Mouse (Mus musculus) lung, postnatal 25 days (tissue): ENCODE results near the gene Fzd7.
"Not testable (repeated sequence)": the region's sequence is repeated elsewhere in the genome, so short reads cannot be mapped to it uniquely, and the experiment has no call there.

Experiments used
- DNase-seq: peaks from one replicate; pipeline ENCODE4 v3.0.0; 2022; ENCODE audit warnings: low spot score

Gene Fzd7

DNA sequence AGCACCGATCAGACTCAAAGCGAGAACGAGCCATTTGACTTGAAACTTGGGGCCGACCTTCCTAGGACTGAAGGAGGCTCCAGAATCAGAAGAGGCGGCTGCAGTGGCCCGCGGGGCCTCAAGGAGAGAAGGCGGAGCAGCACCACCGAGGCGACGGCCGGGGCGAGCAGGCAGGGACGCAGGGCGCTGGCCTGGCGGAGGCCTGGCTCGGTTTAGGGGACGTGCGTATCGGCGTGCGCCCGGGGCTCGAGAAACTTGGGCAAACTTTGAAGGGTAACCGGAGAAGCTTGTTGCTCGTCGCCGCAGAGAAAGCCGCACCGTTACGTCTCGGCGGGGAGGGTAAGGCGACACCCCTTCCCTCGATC lies at the start of gene Fzd7:
TSS of gene Fzd7 (plus strand) at position 94 of the 365 bp plus-strand sequence.
- no peak for DNase-seq

DNA sequence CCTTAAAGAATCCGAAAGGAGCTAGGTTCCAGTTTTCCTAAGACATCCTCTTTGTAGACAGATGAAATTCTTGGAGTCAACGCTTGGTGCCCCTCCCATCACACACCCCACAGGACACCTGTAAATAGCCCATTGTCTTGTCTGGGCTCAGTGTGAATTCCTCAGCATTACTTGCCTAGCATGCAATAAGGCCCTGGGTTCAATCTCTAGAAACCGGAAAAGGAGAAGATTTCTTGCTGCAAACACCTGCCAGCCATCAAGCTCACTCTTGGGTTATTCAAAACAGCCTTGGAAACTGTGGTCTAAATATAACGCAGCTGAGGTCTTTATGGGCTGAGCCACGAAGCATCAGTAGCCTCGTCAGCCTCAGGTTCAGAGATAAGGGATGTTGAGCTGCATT lies 48.9 kb upstream of the Fzd7 start:
- no peak for DNase-seq

DNA sequence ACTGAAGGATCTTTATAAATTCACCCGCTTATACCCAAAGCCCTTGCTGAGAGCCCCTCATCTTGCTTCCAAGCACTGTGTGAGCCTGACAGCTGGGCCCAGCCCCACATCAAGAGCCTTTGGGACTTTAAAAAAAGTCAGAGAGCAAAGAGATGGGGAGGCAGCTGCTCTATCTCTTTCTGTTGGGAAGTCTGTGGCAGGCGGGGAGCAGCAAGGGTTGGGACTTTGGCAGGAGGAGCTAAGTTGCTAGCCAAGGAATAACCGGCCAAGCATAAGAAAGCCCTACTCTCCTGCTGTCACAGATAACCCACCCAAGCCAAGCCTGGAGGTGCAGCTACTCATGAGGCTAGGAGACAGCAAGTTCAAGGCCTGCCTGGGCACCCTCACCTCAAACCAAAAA lies 48.2 kb upstream of the Fzd7 start:
- no peak for DNase-seq

DNA sequence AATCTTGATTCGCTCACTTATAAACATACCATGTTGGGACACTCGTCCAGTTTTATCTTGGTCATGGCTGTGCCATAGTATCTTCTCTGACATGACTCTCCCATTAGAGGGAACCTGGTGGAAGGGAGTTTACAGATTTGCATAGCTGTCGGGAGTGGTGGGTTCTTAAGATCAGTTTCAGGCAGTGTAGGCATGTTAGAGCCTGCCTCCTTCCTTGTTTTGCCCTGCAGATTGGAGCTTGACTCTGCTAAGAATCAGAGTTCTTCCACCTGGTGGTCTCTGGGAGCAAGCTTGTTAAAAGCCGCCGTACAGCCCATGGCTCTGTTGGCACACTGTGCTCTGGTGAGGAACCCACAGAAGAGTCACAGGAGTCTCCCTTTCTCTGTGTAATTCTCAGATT lies 47.0 kb upstream of the Fzd7 start:
- no peak for DNase-seq

DNA sequence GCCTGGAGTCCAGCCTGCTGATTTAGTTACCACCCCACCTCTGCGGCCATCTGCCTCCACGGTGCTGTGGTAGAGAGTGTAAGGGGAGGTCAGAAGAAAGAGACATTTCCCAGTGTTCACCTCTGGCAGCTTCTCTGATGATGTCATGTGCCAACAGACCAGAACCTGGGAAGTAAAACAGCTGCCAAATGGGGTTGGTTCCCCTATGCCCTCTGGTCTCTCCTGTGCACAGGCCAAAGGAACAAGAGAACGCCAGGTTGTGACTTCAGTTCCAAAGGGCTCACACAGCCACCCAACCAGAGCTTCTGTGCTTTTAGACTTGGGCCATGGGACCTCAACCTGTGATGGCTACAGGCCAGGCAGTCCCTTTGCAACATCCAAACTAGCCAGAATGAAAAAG lies 45.9 kb upstream of the Fzd7 start:
- DNase-seq = no peak

DNA sequence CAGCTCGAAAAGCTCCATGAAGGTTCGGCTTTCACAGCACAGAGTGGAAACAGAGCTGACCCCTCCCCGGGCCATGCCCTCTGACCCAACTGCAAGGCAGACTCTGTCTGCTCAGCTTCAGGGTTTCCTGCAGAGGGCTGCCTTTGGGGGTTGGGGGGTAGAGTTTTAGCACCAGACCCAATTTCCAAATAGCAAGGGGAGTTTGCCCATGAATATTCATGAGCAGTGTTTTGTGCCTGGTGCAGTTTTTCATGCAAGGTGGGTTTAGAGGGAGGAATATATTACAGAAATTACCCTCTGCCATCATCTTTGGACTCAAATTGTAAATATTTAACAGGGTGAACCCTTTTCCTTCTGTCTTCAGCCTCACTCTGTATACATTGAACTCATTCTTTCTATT lies 44.3 kb upstream of the Fzd7 start:
- DNase-seq = no peak

DNA sequence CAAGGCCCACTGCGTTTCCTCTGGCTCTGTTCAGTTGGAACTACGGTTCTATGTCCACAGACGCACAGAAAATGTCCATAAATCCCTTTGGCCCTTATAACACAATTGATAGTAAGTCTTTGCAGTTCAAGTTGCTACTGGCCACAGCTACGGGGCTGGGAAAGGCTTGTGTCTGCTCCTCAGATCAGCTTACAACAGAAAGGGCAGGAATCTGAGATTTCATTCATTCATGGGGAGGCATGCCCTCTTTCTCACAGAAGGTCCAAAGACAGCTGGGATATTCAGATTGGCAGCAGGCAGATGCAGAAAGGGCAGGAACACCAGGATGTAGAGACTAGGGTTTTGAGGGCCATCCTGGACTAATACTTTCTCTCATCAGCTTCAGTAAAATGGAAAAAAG lies 43.9 kb upstream of the Fzd7 start:
- no peak for DNase-seq

DNA sequence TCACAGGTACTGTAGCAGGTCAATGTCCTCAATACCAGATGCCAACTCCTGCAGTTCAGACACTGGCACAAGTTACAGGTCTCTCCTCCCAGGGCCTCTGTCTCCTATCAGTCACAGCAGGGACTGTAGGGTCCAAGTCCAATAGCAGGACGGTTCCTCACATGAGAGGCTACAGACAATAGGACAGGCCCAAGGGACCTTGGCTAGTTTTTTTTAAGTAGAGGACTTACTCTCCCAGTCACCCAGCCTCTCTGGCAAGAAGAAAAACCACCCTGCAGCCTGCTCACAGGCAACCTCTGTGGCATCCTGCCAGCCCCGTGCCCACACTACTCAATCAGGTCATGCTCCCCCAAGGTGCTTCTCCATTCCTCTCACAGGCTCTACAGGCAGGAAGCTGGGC lies 43.0 kb upstream of the Fzd7 start:
- DNase-seq = no peak

DNA sequence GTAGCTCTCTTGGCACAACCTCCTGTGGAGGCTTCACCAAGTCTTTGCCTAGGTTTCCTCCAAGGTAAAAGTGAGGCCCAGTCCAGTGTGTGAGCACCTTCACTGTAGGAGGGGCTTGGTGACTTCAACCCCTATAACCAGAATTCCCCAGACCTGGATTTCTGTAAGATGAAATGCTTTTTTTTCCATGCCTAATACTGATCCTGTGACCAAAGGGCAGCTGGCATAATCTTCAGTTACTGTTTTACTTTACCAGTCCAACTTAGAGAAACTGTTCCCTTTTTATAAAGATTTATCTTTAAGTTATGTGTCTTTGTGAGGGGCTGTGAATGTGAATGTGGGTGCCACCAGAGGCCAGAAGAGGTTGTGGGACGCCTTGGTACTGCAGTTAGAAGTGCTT lies 42.3 kb upstream of the Fzd7 start:
- no peak for DNase-seq

DNA sequence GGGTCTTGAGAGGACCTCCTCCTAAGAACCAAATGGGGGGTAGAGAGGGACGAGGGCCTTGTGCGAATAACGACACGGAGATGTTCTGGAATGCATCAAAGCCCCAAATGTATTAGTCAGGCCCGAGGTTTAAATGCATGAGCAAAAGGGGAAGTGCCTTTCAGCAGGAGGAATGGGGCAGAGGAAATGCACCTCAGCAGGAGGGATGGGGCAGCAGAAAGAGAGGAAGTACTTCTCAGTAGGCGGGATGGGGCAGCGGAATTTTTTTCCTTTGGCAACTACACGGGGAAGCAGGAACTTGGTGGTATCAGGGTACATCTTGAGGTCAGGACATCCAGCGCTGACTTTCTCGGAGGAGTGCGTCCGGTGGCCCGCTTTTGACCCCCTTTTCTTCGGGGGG lies 39.5 kb upstream of the Fzd7 start:
- not testable (repeated sequence) for DNase-seq

DNA sequence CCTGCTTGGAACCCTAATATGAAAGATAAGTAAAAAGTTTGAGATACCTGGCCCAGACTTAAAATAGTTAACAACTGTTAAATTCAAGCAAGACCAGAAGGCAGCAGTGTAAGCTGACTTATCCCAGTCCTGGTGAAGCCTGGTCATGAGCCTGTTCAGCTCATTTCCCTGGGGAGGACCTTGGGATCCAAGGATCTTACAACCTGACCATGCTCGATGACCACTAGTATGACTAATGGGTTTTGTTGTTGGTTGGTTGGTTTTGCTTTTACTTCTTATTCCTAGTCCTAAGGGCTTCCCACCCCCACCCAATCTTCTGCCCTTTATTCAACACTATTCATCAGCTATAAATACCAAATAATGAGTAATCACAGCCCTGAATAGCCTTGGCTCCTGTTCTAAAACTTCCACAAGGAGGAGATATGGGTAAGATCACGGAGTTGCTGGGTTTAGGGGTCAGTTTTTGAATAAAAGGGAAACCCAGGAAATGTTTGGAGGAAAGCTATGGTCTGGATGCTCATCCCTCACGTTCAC lies 38.0 kb upstream of the Fzd7 start:
- DNase-seq = no peak

DNA sequence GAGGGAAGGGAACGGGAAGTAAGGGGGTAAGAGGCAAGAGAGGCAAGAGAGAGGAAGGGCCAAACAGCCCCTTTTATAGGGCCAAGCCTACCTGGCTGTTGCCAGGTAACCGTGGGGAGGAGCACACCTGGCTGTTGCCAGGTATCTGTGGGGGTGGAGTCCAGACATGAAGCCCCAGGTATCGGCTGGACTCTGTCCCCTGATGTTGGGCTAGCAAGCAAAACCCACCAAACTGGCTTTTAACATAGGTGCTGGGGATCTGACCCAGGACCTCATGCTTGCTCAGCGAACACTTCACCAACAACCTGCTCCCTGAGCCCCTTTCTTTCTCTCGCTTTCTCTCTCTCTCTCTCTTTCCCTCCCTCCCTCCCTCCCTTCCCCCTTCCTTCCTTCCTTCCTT lies 37.0 kb upstream of the Fzd7 start:
- no peak for DNase-seq

DNA sequence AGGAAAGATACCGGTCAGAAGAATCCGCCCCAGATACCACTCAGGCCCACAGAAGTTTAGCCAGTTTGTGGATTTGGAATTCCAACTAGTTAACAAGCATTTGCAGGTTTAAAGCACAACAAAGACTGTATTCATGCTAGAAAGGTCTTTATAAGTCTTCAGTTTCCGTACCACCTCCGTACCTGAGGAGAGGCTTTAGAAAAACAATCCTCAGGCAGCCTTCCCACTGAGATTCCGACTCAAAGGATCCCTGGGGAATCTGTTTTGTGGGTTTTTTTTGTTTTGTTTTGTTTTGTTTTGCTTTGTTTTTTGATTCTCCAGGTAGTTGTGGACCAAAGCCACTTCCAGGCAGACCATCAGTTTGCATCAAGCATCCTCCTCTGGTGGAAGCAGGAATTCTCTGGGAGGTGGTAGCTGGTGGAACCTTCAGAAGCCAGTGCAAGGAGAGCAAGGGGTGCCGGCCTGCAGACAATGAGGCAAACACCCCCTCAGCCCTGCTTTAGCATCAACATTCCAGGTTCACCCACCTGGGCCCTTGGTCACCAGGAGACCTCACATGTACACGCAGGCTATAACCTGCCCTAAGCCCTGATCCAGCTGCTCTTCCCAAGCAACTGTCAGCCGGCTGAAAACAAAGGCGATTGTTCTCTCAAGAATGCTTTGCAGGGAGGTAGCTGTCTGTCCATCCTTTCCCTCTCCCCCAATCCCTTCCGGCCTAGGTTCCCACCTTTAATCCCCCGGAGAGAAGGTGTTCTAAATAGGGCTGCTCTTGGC lies 33.5 kb upstream of the Fzd7 start:
- DNase-seq = no peak

DNA sequence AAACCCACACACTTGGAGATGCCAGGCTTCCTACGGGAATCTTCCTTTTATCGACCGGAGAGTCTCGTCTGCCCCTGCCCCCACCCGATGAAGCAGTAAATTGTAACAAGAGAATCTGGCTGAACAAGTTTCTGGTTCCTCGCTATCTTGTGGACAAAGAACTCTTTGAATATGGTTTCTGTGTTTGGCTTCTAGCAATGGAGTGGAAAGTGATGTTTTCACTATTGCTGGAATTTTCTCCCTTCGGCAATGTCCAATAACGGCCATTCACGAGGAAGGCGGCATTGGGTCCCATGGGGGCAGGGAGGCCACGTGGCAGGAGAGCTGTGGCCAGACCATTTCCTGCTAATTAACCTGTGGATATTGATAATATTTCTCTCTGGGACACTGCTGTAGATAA lies 32.8 kb upstream of the Fzd7 start:
- DNase-seq = no peak

DNA sequence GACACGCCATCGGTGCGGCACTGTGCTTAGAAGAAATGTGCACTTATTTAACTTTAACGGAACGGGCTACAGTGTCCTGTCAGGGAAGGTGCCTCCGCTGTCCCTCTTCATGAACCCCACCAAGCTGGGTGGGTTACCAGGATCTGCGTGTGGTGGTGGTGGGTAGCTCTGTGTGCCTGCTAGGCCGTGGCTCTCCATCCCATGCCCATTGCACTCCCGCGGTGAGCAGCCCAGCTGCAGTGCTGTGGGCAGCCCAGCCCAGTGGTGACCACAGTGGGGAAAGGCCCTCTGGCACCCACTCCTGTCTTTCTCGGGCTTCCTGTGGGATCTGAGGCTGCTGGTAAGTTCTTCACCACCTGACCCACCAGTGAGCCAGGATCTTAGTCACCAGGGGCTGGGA lies 31.3 kb upstream of the Fzd7 start:
- DNase-seq = no peak

DNA sequence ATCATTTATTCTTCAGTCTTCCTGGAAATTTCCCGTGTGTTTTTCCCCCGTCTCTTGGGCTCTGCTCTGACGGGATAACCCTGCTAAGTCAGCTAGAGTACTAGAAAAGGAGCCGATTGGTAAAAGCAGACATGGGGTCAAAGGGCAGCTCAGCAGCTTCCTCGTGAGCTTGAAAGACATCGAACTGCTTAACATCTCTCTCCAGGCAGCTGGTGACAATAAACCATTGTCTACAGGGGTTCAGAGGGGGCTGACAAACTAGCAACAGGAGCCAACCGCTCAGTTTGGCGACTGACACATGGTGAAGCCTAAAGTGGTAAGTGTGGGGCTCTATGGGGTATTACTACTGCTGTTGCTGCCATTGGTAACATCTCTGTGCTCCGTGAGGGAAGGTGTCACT lies 30.6 kb upstream of the Fzd7 start:
- no peak for DNase-seq

DNA sequence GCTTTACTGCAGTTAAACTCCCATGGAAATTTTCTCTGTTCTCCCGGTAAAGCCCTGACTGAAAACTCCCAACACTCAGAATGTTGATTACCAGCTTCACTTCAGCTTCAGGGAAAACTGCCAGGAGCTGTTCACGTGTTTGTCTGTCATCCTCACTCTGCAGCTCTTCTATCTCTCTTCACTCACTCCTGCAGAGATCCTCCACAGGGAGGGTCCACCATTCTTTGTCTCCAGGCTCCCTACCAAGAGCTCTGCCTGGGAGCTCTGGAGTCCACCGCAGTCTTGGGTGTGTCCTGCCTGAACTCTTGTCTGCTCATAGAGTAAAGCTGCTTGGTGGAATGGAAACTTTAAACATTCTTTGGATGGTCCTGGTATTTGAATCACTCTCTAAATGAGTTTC lies 25.4 kb upstream of the Fzd7 start:
- no peak for DNase-seq

DNA sequence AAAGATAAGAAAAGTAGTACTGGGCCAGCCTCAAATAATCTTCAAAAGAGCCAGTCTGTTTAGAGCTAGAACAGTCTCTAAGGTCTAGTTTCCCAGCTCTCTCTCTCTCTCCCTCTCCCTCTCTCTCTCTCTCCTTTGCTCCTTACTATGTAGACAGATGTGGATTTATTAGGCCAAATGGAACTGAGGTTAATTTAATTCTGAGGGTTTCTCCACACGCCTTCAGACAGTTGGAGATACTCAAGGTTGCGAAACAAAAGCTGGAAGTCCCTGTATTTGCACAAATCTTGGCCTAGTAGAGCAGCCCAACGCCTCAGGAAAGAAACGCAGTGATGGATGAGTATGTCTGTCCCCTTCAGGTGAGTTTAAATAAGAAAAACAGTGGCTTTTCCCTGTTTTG lies 24.4 kb upstream of the Fzd7 start:
- DNase-seq = peak; percentile 47

DNA sequence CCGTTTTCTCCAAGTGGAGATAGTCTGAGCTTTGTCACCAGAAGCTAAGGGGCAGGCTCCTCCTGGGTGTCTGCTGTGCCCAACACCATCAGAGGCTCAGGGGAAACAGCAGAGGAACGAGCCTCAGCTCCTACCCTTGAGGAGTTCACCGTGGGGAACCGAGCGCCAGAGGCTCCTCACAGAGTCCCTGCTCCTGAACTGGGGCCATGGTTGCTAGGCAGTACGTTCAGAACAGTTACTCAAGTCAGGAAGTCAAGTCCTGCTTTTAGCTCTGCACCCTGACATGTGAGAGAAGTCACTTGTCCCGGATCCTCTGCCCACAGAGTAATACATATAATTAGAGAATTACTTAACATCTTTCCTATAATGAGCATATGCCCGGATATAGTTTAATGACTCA lies 23.3 kb upstream of the Fzd7 start:
- DNase-seq = no peak

DNA sequence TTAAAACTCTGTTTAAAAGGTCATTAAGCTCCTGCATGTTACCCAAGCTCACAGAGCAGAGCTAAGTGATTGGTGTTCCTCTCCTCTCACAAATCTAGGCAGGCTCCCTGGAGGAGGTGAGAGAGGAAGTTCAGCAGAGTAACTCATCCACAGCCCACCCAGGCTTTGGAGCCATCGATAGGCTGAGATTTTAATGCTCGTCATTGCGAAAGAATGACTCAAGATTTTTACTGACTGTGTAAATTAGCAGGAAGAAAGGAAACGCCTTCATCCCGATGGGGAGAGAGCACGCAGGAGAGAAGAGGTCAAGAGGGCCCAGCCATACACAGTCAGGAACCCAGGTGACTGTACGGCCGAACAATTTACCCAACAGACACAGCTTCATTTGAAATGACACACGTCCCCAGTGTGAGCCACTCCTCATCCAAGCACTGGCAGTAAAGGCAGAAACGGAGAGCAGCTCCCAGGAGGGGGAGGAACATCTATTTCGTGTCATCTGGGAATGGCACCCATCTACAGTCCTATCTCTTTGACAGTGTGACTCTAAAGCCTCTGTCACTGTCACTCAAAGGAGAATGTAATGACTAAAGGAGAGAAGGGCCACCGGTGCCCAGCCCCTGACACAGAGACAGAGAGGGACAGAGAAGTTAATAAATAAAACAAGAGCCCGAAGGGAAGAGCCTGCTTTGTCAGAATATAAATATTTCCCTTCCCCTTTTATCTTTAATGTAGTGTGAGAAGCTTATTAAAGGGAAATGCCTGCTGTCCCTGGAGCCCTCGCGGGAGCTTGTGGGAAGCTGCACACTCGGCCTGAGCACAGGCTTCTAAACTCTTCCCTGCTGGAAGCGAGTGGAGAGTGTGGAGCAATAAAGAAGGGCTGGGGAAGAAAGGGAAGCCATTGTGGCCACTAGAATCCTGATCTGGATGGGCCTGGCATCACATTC lies 17.3 kb upstream of the Fzd7 start:
- no peak for DNase-seq

DNA sequence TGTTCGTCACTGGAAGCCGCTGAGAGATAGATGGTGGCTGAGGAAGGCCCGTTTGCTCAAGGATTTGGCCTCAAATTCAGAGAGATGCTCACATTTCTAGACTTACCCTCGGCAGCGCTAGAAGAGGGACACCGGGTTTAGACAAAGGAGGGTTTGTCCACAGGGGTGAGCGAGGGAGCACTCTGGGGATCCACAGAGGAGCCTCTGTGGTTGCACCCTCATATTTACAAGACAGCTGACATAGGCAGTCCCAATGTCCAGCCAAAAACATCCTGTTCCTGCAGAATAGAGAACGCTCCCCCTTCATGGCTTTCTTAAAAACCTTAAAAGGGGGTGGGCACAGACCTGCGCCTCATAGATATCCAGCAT lies 16.6 kb upstream of the Fzd7 start:
- no peak for DNase-seq

DNA sequence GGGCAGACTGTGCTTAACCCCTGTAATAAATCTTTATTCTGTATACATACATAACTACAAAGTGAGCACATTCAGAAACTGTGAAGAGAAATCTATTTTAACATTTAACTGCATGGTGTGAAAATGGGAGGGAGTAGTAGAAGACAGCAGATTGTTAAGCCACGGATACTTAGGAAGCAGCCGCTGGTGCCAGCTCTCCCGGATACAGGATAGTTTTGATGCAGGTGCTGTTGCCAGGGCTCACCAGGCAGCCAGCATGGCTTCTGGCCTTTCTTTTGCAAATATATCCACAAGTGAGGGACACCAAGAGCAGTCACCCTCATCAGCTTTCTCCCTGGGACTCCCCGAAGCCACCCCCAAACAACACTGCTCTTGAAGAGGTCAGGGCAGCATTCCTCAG lies 13.1 kb upstream of the Fzd7 start:
- DNase-seq = no peak

DNA sequence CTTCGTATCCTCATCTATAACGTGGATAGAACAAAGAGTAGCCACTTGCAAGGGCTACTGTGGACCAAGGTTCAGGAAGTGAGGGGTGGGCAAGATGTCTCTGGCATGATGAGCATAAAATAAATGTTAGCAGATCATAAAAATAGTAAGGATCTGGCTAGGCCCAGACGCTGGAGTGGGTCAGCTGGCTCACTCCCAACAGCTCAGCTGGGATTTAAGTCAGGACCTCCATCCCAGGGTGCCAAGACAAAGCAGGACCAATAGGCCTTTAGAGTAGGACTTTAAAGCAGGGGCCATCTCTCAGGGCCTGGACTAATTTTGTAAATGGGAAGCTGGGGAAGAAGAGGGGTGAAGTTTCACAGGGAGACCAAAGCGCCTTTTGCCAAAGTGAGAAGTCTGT lies 11.5 kb upstream of the Fzd7 start:
- no peak for DNase-seq
